Mouse (Mus musculus) stomach, postnatal 0 days (tissue): ENCODE results near the gene Fuz. TPM values are rescaled to one million over a fixed set of nuclear protein-coding genes. Genes with fewer than 3 reads are reported as not detected.

Source experiments
- ATAC-seq: fragments of 200-750 bp; cut with Nextera tagmentation; 2 replicates; pipeline ENCODE4 v1.8.0; 2017; ENCODE audit not compliant: low FRiP score, low TSS enrichment
- DNase-seq: peaks from one replicate; pipeline ENCODE4 v3.0.0-alpha.2; 2016; ENCODE audit warnings: low spot score
- H3K27ac ChIP-seq: fragments of 300-500 bp; sonication (generic); replicated peaks from 2 replicates; pipeline ENCODE4 v1.5.1; 2014; ENCODE audit warnings: mild to moderate bottlenecking, control low read depth
- H3K27me3 ChIP-seq: fragments of 300-500 bp; sonication (generic); 2 replicates; pipeline ENCODE4 v1.6.1; 2014; ENCODE audit warnings: low read length; ENCODE audit not compliant: control insufficient read depth, insufficient read depth
- H3K36me3 ChIP-seq: fragments of 300-500 bp; sonication (generic); 2 replicates; pipeline ENCODE4 v1.6.1; 2014; ENCODE audit warnings: low read length, mixed read lengths; ENCODE audit not compliant: control insufficient read depth, insufficient read depth
- H3K4me1 ChIP-seq: fragments of 300-500 bp; sonication (generic); replicated peaks from 2 replicates; pipeline ENCODE4 v1.6.1; 2014; ENCODE audit warnings: antibody characterized with exemption; ENCODE audit not compliant: control insufficient read depth, insufficient read depth
- H3K4me2 ChIP-seq: fragments of 300-500 bp; sonication (generic); replicated peaks from 2 replicates; pipeline ENCODE4 v1.6.1; 2014; ENCODE audit warnings: low read depth, mild to moderate bottlenecking, control low read depth, moderate library complexity
- H3K4me3 ChIP-seq: fragments of 300-500 bp; sonication (generic); 2 replicates; pipeline ENCODE4 v1.5.1; 2014; ENCODE audit warnings: low read depth, low read length, control low read depth
- H3K9ac ChIP-seq: fragments of 300-500 bp; sonication (generic); 2 replicates; pipeline ENCODE4 v1.6.1; 2014; ENCODE audit warnings: mild to moderate bottlenecking, low read length, control low read depth, mixed read lengths
- H3K9me3 ChIP-seq: fragments of 300-500 bp; sonication (generic); 2 replicates; pipeline ENCODE4 v1.6.1; 2016; ENCODE audit warnings: low read length; ENCODE audit not compliant: control insufficient read depth
- CTCF ChIP-seq: IDR thresholded peaks from 2 replicates; pipeline ENCODE4 v1.5.1; 2016; ENCODE audit warnings: antibody characterized with exemption, low read depth, mild to moderate bottlenecking, moderate library complexity
- EP300 ChIP-seq: optimal IDR thresholded peaks from 2 replicates; pipeline ENCODE3; 2016; ENCODE audit warnings: antibody characterized with exemption
- WGBS: fragments of 180-500 bp; shearing (Covaris S2); extraction: QIAGEN DNeasy Blood & Tissue Kit; methylation state at CpG from one replicate; pipeline ENCODE4 v1.1.7; 2014; 5-methylcytosine and 5-hydroxymethylcytosine counted together
- polyA plus RNA-seq: library from polyadenylated mRNA; unstranded; fragments of >200 nt; fragmentation: Nextera tagmentation; extraction: Ambion mirVana; gene quantifications from 2 replicates; pipeline ENCODE4 v1.2.1, GENCODE M21; 2015

The Fuz gene
- polyA plus RNA-seq, 1 experiment from 2014 or later = 13.1 TPM

DNA sequence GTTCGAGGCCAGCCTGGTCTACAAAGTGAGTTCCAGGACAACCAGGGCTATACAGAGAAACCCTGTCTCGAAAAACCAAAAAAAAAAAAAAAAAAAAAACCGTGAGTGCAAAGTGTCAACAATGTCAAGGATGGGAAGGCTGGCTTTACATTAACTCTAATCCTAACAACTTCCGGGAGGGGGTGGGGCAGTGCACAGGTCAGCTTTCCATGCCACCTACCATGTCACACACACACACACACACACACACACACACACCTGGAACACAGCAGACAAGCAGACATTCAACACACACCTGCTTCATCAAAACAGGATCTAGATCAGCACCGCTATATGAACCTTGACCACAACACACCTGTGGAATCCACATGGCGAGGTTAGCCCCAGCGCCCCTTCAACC, 5.7 kb upstream of the Fuz start:
- ATAC-seq (no peak; the same call in 1 of the 2 replicates), DNase-seq (peak; percentile 61)
- H3K9me3 ChIP-seq = no peaks in the 10 kb centered on the region
- H3K4me1 ChIP-seq = peaks cover 6% of the 10 kb centered on the region
- peaks cover 2% of the 10 kb centered on the region; the same call in 1 of the 2 replicates for H3K36me3 ChIP-seq
- no peak overlapping the region for H3K9ac ChIP-seq
- H3K27ac ChIP-seq = no peak overlapping the region
- no peak for TF ChIP-seq CTCF
- TF ChIP-seq EP300 = no peak
- 0 out of 2 replicates have a peak overlapping the region, but pooled peaks have one; percentile 14 for H3K4me2 ChIP-seq
- WGBS = 76% methylated on average over 6 of the region's 7 CpGs
- H3K4me3 ChIP-seq = no peak overlapping the region
- H3K27me3 ChIP-seq = no peaks in the 10 kb centered on the region

DNA sequence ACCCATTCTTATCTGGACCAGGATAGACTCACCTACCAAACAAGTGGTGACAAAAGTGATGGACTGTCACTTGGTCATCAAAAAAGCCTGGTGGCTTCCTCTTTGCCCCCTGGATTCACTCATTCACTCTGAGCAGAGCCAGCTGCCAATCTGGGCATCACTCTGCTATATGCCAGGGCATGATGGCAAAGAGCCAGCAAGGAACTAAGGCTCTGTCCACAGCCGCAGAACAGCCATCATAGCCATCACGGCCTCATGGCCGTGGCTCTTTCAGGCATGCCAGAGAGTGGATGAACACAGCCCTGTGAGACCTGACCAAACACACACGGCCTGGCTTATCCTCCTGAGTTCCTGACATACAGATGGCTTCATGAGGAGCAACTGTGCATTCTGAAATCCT, 5.1 kb upstream of the Fuz start:
- 0 out of 2 replicates have a peak overlapping the region, but pooled peaks have one; percentile 75 for H3K4me3 ChIP-seq
- peak overlapping the region; percentile 41; the same call in 1 of the 2 replicates for H3K9ac ChIP-seq
- ATAC-seq (no peak), DNase-seq (peak; percentile 48)
- H3K4me1 ChIP-seq = peaks cover 6% of the 10 kb centered on the region
- 73% methylated on average over 4 of the region's 4 CpGs for WGBS
- no peaks in the 10 kb centered on the region for H3K27me3 ChIP-seq
- H3K9me3 ChIP-seq = no peaks in the 10 kb centered on the region
- peaks cover 2% of the 10 kb centered on the region; the same call in 1 of the 2 replicates for H3K36me3 ChIP-seq
- peak overlapping the region; percentile 83 for H3K4me2 ChIP-seq
- H3K27ac ChIP-seq = no peak overlapping the region
- no peak for TF ChIP-seq CTCF
- no peak for TF ChIP-seq EP300

DNA sequence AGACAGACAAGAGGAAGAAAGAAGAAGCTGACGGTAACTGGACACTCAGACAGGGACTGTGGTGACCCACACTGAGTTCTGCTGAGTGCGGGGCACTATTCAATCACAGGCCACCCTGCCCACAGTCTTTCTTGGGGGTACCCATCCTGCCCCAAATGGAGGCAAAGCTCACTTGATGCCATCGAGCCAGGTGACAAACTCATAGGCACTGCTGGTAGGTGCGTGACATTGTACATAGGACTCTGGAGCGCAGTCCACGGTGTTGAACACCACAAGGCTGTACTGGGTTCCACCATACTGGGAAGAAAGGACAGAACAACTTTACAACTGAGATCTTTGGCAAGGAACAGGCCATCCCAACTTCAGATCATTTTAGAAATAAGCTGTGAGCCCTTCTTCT, 4.3 kb upstream of the Fuz start:
- TF ChIP-seq EP300 (no peak), CTCF (no peak)
- H3K27me3 ChIP-seq = no peaks in the 10 kb centered on the region
- no peak for DNase-seq
- no peak for ATAC-seq
- peak overlapping the region; percentile 75 for H3K4me3 ChIP-seq
- H3K9me3 ChIP-seq = no peaks in the 10 kb centered on the region
- H3K4me2 ChIP-seq = peak overlapping the region; percentile 83
- H3K36me3 ChIP-seq = peaks cover 2% of the 10 kb centered on the region; the same call in 1 of the 2 replicates
- peak overlapping the region; percentile 87 for H3K9ac ChIP-seq
- 12% methylated on average over 6 of the region's 6 CpGs for WGBS
- H3K27ac ChIP-seq = peak overlapping the region; percentile 97
- H3K4me1 ChIP-seq = peaks cover 6% of the 10 kb centered on the region

DNA sequence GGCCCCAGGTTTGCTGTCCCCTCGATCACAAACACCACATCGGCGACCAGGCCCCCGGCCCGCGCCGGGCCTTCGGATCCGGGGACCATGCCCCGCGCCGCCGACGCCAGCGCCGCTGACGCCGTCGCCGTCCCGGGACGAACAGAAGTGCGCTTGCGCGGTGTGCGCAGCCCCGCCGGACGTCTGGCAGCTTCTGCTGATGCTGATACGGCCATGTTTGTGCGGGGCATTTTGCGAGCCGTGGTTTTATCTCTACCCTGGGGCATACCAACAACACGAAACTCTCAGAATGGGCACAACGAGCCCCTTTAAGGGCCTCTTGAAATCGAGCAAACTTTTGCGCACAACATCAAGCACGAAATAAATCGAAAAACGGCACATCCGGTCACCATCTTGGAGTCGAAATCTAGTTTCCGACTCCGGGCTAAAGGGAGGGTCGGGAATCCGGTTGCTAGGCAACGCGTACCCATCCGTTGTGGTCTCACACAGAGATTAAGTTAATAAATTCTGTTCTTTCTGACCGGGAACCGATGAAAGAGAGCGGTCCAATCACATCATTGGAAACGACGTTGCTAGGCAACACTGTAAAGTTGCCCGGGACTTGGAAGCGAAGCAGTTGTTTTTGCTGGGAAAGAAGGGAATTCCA, 3.5 kb upstream of the Fuz start, which contains the start of gene Med25:
Gene Med25 (minus strand): TSS at position 437 of the 646 bp plus-strand sequence.
- H3K4me1 ChIP-seq = peaks cover 6% of the 10 kb centered on the region
- WGBS = under 1% methylated on average over 56 of the region's 56 CpGs
- no peaks in the 10 kb centered on the region for H3K27me3 ChIP-seq
- no peak for TF ChIP-seq EP300
- no peak for TF ChIP-seq CTCF
- DNase-seq = peak; percentile 88
- peak within 1 kb of the TSS; percentile 87 for H3K9ac ChIP-seq
- peak within 1 kb of the TSS; percentile 83 for H3K4me2 ChIP-seq
- peaks cover 2% of the 10 kb centered on the region; the same call in 1 of the 2 replicates for H3K36me3 ChIP-seq
- no peaks in the 10 kb centered on the region for H3K9me3 ChIP-seq
- peak; percentile 56 for ATAC-seq
- peak within 1 kb of the TSS; percentile 75 for H3K4me3 ChIP-seq
- peak within 1 kb of the TSS; percentile 97 for H3K27ac ChIP-seq

DNA sequence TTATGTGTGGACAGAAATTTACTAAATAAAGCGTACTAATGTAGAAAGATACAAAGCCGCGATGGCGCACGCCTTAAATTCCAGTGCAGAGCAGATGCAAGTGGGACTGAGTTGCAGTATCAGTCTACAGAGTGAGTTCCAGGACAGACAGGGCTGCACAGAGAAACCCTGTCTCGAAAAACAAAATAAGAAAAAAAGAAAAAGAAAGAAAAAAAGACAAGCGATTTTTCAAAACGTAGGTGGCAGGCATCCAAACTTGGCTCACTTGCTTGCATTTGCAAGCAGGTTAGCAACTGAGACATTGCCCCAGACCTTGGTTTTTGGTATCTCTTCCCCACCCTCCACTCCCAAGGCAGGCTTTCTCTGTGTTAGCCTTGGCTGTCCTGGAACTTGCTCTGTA, 2.7 kb upstream of the Fuz start:
- H3K9ac ChIP-seq = no peak overlapping the region
- 10% methylated on average over 8 of the region's 8 CpGs for WGBS

DNA sequence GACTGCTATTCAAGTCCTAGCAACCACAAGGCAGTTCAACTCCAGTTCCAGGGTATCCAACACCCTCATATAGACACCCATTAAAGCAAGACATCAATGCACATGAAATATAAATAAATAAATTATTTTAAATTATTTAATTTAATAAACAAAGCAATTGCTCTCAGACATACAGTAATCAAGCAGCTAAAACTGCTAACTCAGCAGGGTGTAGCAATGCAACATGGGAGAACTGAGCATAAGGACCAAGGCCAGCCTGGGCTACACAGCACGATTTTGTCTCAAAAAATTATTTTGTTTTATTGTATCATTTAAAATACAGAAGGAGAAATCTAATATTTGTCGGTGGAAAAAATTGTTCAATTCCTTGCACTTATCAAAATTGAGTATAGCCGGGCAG, 1.7 kb upstream of the Fuz start:
- ATAC-seq = no peak
- 88% methylated on average over 3 of the region's 3 CpGs for WGBS
- Histone ChIP-seq H3K27me3 (no peaks in the 10 kb centered on the region), H3K9me3 (no peaks in the 10 kb centered on the region), H3K36me3 (no peaks in the 10 kb centered on the region), H3K4me1 (peaks cover 4% of the 10 kb centered on the region), H3K4me3 (no peak overlapping the region), H3K4me2 (no peak overlapping the region), H3K27ac (no peak overlapping the region), H3K9ac (no peak overlapping the region)
- no peak for DNase-seq
- TF ChIP-seq CTCF (no peak), EP300 (no peak)

More for the DNA sequence above, 2.7 kb upstream of the Fuz start:
- H3K27me3 ChIP-seq = no peaks in the 10 kb centered on the region
- peak overlapping the region; percentile 75; the same call in 1 of the 2 replicates for H3K4me3 ChIP-seq
- TF ChIP-seq CTCF (no peak), EP300 (no peak)
- H3K9me3 ChIP-seq = no peaks in the 10 kb centered on the region
- peaks cover 6% of the 10 kb centered on the region for H3K4me1 ChIP-seq
- DNase-seq = no peak
- peaks cover 2% of the 10 kb centered on the region; the same call in 1 of the 2 replicates for H3K36me3 ChIP-seq
- H3K27ac ChIP-seq = peak overlapping the region; percentile 75
- peak overlapping the region; percentile 83 for H3K4me2 ChIP-seq
- ATAC-seq = no peak
